Mouse (Mus musculus) kidney, adult 2 months (tissue): ENCODE data around the gene Fam107b. TPM values are rescaled to one million over a fixed set of nuclear protein-coding genes. Genes with fewer than 3 reads are reported as not detected.
A peak's percentile ranks its signal among the peaks of the same experiment; 100 is the strongest.

ENCODE experiments used
- DNase-seq: peaks from one replicate; pipeline ENCODE4 v3.0.0; 2021
- H3K27ac ChIP-seq: fragments of 200-500 bp; 2 replicates; pipeline ENCODE4 v1.5.1; 2012; ENCODE audit warnings: low read depth, low read length, control low read depth, inconsistent platforms; ENCODE audit not compliant: insufficient read depth
- H3K27me3 ChIP-seq: fragments of 200-500 bp; replicated peaks from 2 replicates; pipeline ENCODE4 v1.6.1; 2012; ENCODE audit warnings: mild to moderate bottlenecking, moderate library complexity, low read length, inconsistent platforms; ENCODE audit not compliant: control insufficient read depth, insufficient read depth
- H3K36me3 ChIP-seq: fragments of 200-500 bp; 2 replicates; pipeline ENCODE4 v1.6.1; 2012; ENCODE audit warnings: mild to moderate bottlenecking, moderate library complexity, low read length, inconsistent platforms; ENCODE audit not compliant: control insufficient read depth, insufficient read depth
- H3K4me1 ChIP-seq: fragments of 200-500 bp; 2 replicates; pipeline ENCODE4 v1.6.1; 2011; ENCODE audit warnings: low read length; ENCODE audit not compliant: control insufficient read depth, insufficient read depth
- H3K4me3 ChIP-seq: fragments of 200-500 bp; 2 replicates; pipeline ENCODE4 v1.5.1; 2011; ENCODE audit warnings: mild to moderate bottlenecking, low read depth, low read length, control low read depth; ENCODE audit not compliant: insufficient read depth
- CTCF ChIP-seq: fragments of 200-500 bp; conservative IDR thresholded peaks from 2 replicates; pipeline ENCODE4 v1.5.1; 2011; ENCODE audit warnings: low read depth, mild to moderate bottlenecking, control low read depth, low read length, moderate library complexity, mixed read lengths; ENCODE audit not compliant: insufficient read depth, insufficient read length
- POLR2A ChIP-seq: fragments of 200-500 bp; IDR thresholded peaks from one replicate; pipeline ENCODE4 v1.6.1; 2011; ENCODE audit warnings: low read depth, low read length, control low read depth
- WGBS: fragments of 180-500 bp; shearing (Covaris S2); methylation state at CpG from one replicate; pipeline ENCODE4 v1.1.7; 2018; 5-methylcytosine and 5-hydroxymethylcytosine counted together
- polyA plus RNA-seq: library from polyadenylated mRNA; depleted of rRNA; stranded (reverse); fragments of >200 nt; gene quantifications from 2 replicates; pipeline ENCODE4 v1.2.3, GENCODE M21; 2012

Fam107b gene
- polyA plus RNA-seq, 1 experiment, result 54.3 TPM

- no peaks in the 10 kb centered on the region for H3K4me1 ChIP-seq
- peaks cover 2% of the 10 kb centered on the region for H3K36me3 ChIP-seq
- no peak overlapping the region for H3K4me3 ChIP-seq
- WGBS, result 90% methylated on average over 8 of the region's 8 CpGs
- no peak for TF ChIP-seq CTCF
- no peak for TF ChIP-seq POLR2A
- no peak overlapping the region for H3K27ac ChIP-seq
- DNase-seq, result no peak
- H3K27me3 ChIP-seq, result no peaks in the 10 kb centered on the region
Measured at GRCm38 (mm10) chr2:3785546-3785945, 215.3 kb downstream of the Fam107b start.

- Histone ChIP-seq H3K27me3 (no peaks in the 10 kb centered on the region), H3K4me1 (no peaks in the 10 kb centered on the region), H3K27ac (no peak overlapping the region), H3K36me3 (no peaks in the 10 kb centered on the region; the same call in 1 of the 2 replicates), H3K4me3 (no peak overlapping the region)
- TF ChIP-seq CTCF (no peak), POLR2A (no peak)
- DNase-seq, result no peak
Measured at GRCm38 (mm10) chr2:3787752-3788423, 217.6 kb downstream of the Fam107b start.

GRCm38 (mm10) chr2:3788424-3788786 lies 218.1 kb downstream of the Fam107b start:
- H3K27ac ChIP-seq, result no peak overlapping the region
- 85% methylated on average over 3 of the region's 3 CpGs for WGBS
- H3K4me3 ChIP-seq, result no peak overlapping the region
- DNase-seq, result no peak
- no peaks in the 10 kb centered on the region for H3K27me3 ChIP-seq
- TF ChIP-seq CTCF (no peak), POLR2A (no peak)
- H3K36me3 ChIP-seq, result no peaks in the 10 kb centered on the region; the same call in 1 of the 2 replicates
- H3K4me1 ChIP-seq, result no peaks in the 10 kb centered on the region

- Histone ChIP-seq H3K36me3 (no peaks in the 10 kb centered on the region), H3K27me3 (no peaks in the 10 kb centered on the region), H3K4me3 (no peak overlapping the region), H3K27ac (no peak overlapping the region), H3K4me1 (no peaks in the 10 kb centered on the region)
- TF ChIP-seq CTCF (no peak), POLR2A (no peak)
- DNase-seq, result no peak
- WGBS, result 80% methylated on average over 5 of the region's 5 CpGs
Measured at GRCm38 (mm10) chr2:3796543-3796942, 226.3 kb downstream of the Fam107b start.

GRCm38 (mm10) chr2:3799767-3800554 lies 229.7 kb downstream of the Fam107b start:
- Histone ChIP-seq H3K4me1 (no peaks in the 10 kb centered on the region), H3K27me3 (no peaks in the 10 kb centered on the region), H3K36me3 (no peaks in the 10 kb centered on the region), H3K27ac (no peak overlapping the region), H3K4me3 (peak overlapping the region; percentile 9)
- peak; percentile 63 for DNase-seq
- TF ChIP-seq CTCF (peak; percentile 63), POLR2A (no peak)
- WGBS, result 6% methylated on average over 18 of the region's 18 CpGs

- TF ChIP-seq POLR2A (no peak), CTCF (no peak)
- WGBS, result 44% methylated on average over 5 of the region's 5 CpGs
- Histone ChIP-seq H3K36me3 (no peaks in the 10 kb centered on the region), H3K27me3 (no peaks in the 10 kb centered on the region), H3K4me1 (no peaks in the 10 kb centered on the region), H3K4me3 (no peak overlapping the region), H3K27ac (no peak overlapping the region)
- no peak for DNase-seq
Measured at GRCm38 (mm10) chr2:3800555-3800878, 230.2 kb downstream of the Fam107b start.

- Histone ChIP-seq H3K4me3 (no peak overlapping the region), H3K27ac (no peak overlapping the region), H3K27me3 (no peaks in the 10 kb centered on the region), H3K4me1 (no peaks in the 10 kb centered on the region), H3K36me3 (no peaks in the 10 kb centered on the region)
- 57% methylated on average over 6 of the region's 6 CpGs for WGBS
- no peak for DNase-seq
- TF ChIP-seq POLR2A (no peak), CTCF (no peak)
Measured at GRCm38 (mm10) chr2:3805742-3806141, 235.5 kb downstream of the Fam107b start.
